Comparison of ENCODE assay signal across 16 mouse cellular contexts in genomic region chr1:133966044-133966443, GRCm38 (mm10). TPM values are rescaled to one million over a fixed set of nuclear protein-coding genes. Genes with fewer than 3 reads are reported as not detected.
DNase-seq lines count a peak whose midpoint lies in the region; ATAC-seq lines count a peak whose summit lies in the region.
"Had no signal": no experiment of that assay in that cellular context is flagged by ENCODE, and none has a peak within 500 bp of the region (broad histone marks: within the 10 kb centered on the region; RNA-seq: fewer than 3 reads in every experiment).

No protein-coding gene starts in this region.

- no peaks in the 10 kb centered on the region for H3K27me3 ChIP-seq in intestine, embryonic 14.5 days (replicated peaks; ENCODE audit: control insufficient read depth, insufficient read depth, low read length)
- H3K27me3 ChIP-seq in intestine, embryonic 16.5 days (replicated peaks; ENCODE audit: control insufficient read depth, insufficient read depth, low read length): no peaks in the 10 kb centered on the region
- H3K27me3 ChIP-seq in liver, embryonic 12.5 days (replicated peaks): peaks cover 14% of the 10 kb centered on the region
- 0 out of 2 replicates have a peak, but pooled peaks cover 2% of the 10 kb centered on the region for H3K27me3 ChIP-seq in liver, embryonic 11.5 days (replicated peaks; ENCODE audit: control insufficient read depth, insufficient read depth, low read length)
- no peaks in the 10 kb centered on the region for H3K27me3 ChIP-seq in limb, embryonic 13.5 days
- no peaks in the 10 kb centered on the region for H3K27me3 ChIP-seq in stomach, embryonic 15.5 days (replicated peaks)
- H3K27me3 ChIP-seq in forebrain, embryonic 14.5 days (replicated peaks; ENCODE audit: control insufficient read depth, insufficient read depth, low read length): no peaks in the 10 kb centered on the region

- no peaks in the 10 kb centered on the region for H3K9me3 ChIP-seq in intestine, embryonic 14.5 days (ENCODE audit: control insufficient read depth, low read length)
- no peaks in the 10 kb centered on the region for H3K9me3 ChIP-seq in intestine, embryonic 16.5 days (ENCODE audit: control insufficient read depth, low read length)
- H3K9me3 ChIP-seq in liver, embryonic 12.5 days (replicated peaks): no peaks in the 10 kb centered on the region
- H3K9me3 ChIP-seq in liver, embryonic 11.5 days (ENCODE audit: control insufficient read depth, low read length): no peaks in the 10 kb centered on the region
- H3K9me3 ChIP-seq in limb, embryonic 13.5 days: no peaks in the 10 kb centered on the region
- no peaks in the 10 kb centered on the region for H3K9me3 ChIP-seq in stomach, embryonic 15.5 days
- H3K9me3 ChIP-seq in forebrain, embryonic 14.5 days (replicated peaks; ENCODE audit: control insufficient read depth, low read length): no peaks in the 10 kb centered on the region
- H3K9me3 ChIP-seq: hindbrain, embryonic 10.5 days had no signal

- no peak; the same call in 1 of the 2 replicates for ATAC-seq in intestine, embryonic 14.5 days (replicated peaks; ENCODE audit: low FRiP score, low TSS enrichment, low read depth)
- ATAC-seq in intestine, embryonic 16.5 days: no peak
- peak; percentile 48 for ATAC-seq in liver, embryonic 12.5 days
- ATAC-seq in liver, embryonic 11.5 days (replicated peaks; ENCODE audit: low FRiP score): no peak
- ATAC-seq in limb, embryonic 13.5 days (ENCODE audit: low FRiP score, low read depth): no peak
- ATAC-seq in stomach, embryonic 15.5 days (ENCODE audit: insufficient read depth, low FRiP score, low read depth): no peak
- ATAC-seq in forebrain, embryonic 14.5 days: no peak
- ATAC-seq: activated CD4-positive, CD25-positive, alpha-beta regulatory T cell, adult 4 months; inflammation-experienced regulatory T-cells, adult 6 months had no signal

- no peak for DNase-seq in intestine, embryonic 14.5 days (ENCODE audit: low spot score)
- DNase-seq in liver, embryonic 11.5 days (ENCODE audit: low spot score): no peak
- DNase-seq in right cerebral cortex, postnatal 10 days (ENCODE audit: low spot score in 2 of 2): no peak
- no peak for DNase-seq in forebrain, embryonic 14.5 days (ENCODE audit: low spot score)
- DNase-seq: adrenal gland, postnatal 36 days; cerebellum, adult 9-10 months; retina, postnatal 1 day; thymus, adult 18-20 months had no signal

- H3K4me2 ChIP-seq in intestine, embryonic 14.5 days (ENCODE audit: low read length): no peak overlapping the region
- no peak overlapping the region for H3K4me2 ChIP-seq in intestine, embryonic 16.5 days (ENCODE audit: low read depth, low read length)
- H3K4me2 ChIP-seq in liver, embryonic 12.5 days: no peak overlapping the region
- H3K4me2 ChIP-seq in liver, embryonic 11.5 days: no peak overlapping the region
- no peak overlapping the region for H3K4me2 ChIP-seq in limb, embryonic 13.5 days (replicated peaks)
- no peak overlapping the region for H3K4me2 ChIP-seq in stomach, embryonic 15.5 days
- H3K4me2 ChIP-seq in forebrain, embryonic 14.5 days (ENCODE audit: low read length): no peak overlapping the region
- H3K4me2 ChIP-seq: midbrain, embryonic 11.5 days had no signal

- H3K9ac ChIP-seq in intestine, embryonic 14.5 days (ENCODE audit: low read length): no peak overlapping the region
- H3K9ac ChIP-seq in intestine, embryonic 16.5 days (ENCODE audit: low read depth, low read length): no peak overlapping the region
- H3K9ac ChIP-seq in liver, embryonic 12.5 days: no peak overlapping the region
- no peak overlapping the region for H3K9ac ChIP-seq in liver, embryonic 11.5 days (ENCODE audit: low read depth, low read length)
- H3K9ac ChIP-seq in limb, embryonic 13.5 days: no peak overlapping the region
- no peak overlapping the region for H3K9ac ChIP-seq in stomach, embryonic 15.5 days
- no peak overlapping the region for H3K9ac ChIP-seq in forebrain, embryonic 14.5 days (ENCODE audit: low read length)

- 0 out of 2 replicates have a peak overlapping the region, but pooled peaks have one; percentile 59 for H3K27ac ChIP-seq in intestine, embryonic 14.5 days (ENCODE audit: low read depth)
- no peak overlapping the region for H3K27ac ChIP-seq in intestine, embryonic 16.5 days (ENCODE audit: low read length)
- no peak overlapping the region for H3K27ac ChIP-seq in liver, embryonic 12.5 days
- no peak overlapping the region for H3K27ac ChIP-seq in liver, embryonic 11.5 days (ENCODE audit: low read depth, low read length)
- H3K27ac ChIP-seq in limb, embryonic 13.5 days: peak overlapping the region; percentile 81; the same call in 1 of the 2 replicates
- H3K27ac ChIP-seq in stomach, embryonic 15.5 days: peak overlapping the region; percentile 80
- H3K27ac ChIP-seq in forebrain, embryonic 14.5 days (ENCODE audit: low read depth, low read length): no peak overlapping the region
- H3K27ac ChIP-seq: hindbrain, embryonic 10.5 days had no signal

- no peak overlapping the region for H3K4me3 ChIP-seq in intestine, embryonic 14.5 days (ENCODE audit: low read depth, low read length)
- H3K4me3 ChIP-seq in intestine, embryonic 16.5 days (ENCODE audit: low read length): no peak overlapping the region
- no peak overlapping the region for H3K4me3 ChIP-seq in liver, embryonic 12.5 days
- H3K4me3 ChIP-seq in liver, embryonic 11.5 days (ENCODE audit: low read depth, low read length): no peak overlapping the region
- no peak overlapping the region for H3K4me3 ChIP-seq in limb, embryonic 13.5 days
- H3K4me3 ChIP-seq in stomach, embryonic 15.5 days (replicated peaks): no peak overlapping the region
- no peak overlapping the region for H3K4me3 ChIP-seq in forebrain, embryonic 14.5 days (ENCODE audit: low read depth, low read length)
- H3K4me3 ChIP-seq: hindbrain, embryonic 10.5 days had no signal

- peaks cover 32% of the 10 kb centered on the region for H3K4me1 ChIP-seq in intestine, embryonic 14.5 days (replicated peaks; ENCODE audit: control insufficient read depth, insufficient read depth, low read length)
- H3K4me1 ChIP-seq in intestine, embryonic 16.5 days (ENCODE audit: control insufficient read depth, insufficient read depth, low read length): peaks cover 32% of the 10 kb centered on the region
- H3K4me1 ChIP-seq in liver, embryonic 12.5 days: peaks cover 60% of the 10 kb centered on the region
- peaks cover 19% of the 10 kb centered on the region for H3K4me1 ChIP-seq in liver, embryonic 11.5 days (replicated peaks; ENCODE audit: control insufficient read depth, insufficient read depth, low read length)
- peaks cover 50% of the 10 kb centered on the region for H3K4me1 ChIP-seq in limb, embryonic 13.5 days
- H3K4me1 ChIP-seq in stomach, embryonic 15.5 days: peaks cover 51% of the 10 kb centered on the region
- H3K4me1 ChIP-seq in forebrain, embryonic 14.5 days (ENCODE audit: control insufficient read depth, insufficient read depth, low read length): peaks cover 8% of the 10 kb centered on the region; the same call in 1 of the 2 replicates

- WGBS in intestine, embryonic 14.5 days: 48% methylated on average over 2 of the region's 2 CpGs
- WGBS in intestine, embryonic 16.5 days: 47% methylated on average over 2 of the region's 2 CpGs
- WGBS in liver, embryonic 12.5 days (ENCODE audit: insufficient replicate concordance): 47% methylated on average over 2 of the region's 2 CpGs
- WGBS in liver, embryonic 11.5 days: 43% methylated on average over 2 of the region's 2 CpGs
- WGBS in limb, embryonic 13.5 days: 53% methylated on average over 2 of the region's 2 CpGs
- 46% methylated on average over 2 of the region's 2 CpGs for WGBS in stomach, embryonic 15.5 days
- 73% methylated on average over 2 of the region's 2 CpGs for WGBS in forebrain, embryonic 14.5 days

- no peaks in the 10 kb centered on the region for H3K36me3 ChIP-seq in intestine, embryonic 14.5 days (ENCODE audit: control insufficient read depth, insufficient read depth, low read length)
- no peaks in the 10 kb centered on the region for H3K36me3 ChIP-seq in intestine, embryonic 16.5 days (ENCODE audit: control insufficient read depth, insufficient read depth, low read length)
- no peaks in the 10 kb centered on the region for H3K36me3 ChIP-seq in liver, embryonic 12.5 days
- no peaks in the 10 kb centered on the region for H3K36me3 ChIP-seq in liver, embryonic 11.5 days (ENCODE audit: control insufficient read depth, insufficient read depth, low read length)
- H3K36me3 ChIP-seq in limb, embryonic 13.5 days: no peaks in the 10 kb centered on the region
- no peaks in the 10 kb centered on the region for H3K36me3 ChIP-seq in stomach, embryonic 15.5 days
- no peaks in the 10 kb centered on the region for H3K36me3 ChIP-seq in forebrain, embryonic 14.5 days (ENCODE audit: control insufficient read depth, insufficient read depth, low read length)
- H3K36me3 ChIP-seq: hindbrain, embryonic 10.5 days had no signal

RNA-seq across cellular contexts. Expression of gene Prelp, which starts 44.8 kb away (rescaled TPM):
- polyA plus RNA-seq in intestine, embryonic 14.5 days (2014; fragmentation: Nextera tagmentation; extraction: Ambion mirVana): 1.4 and 1.9 TPM in 2 replicates
- 2.7 and 2.9 TPM in 2 replicates for polyA plus RNA-seq in intestine, embryonic 16.5 days (2015; fragmentation: Nextera tagmentation; extraction: Ambion mirVana)
- polyA plus RNA-seq in liver, embryonic 12.5 days (2016; fragmentation: Nextera tagmentation; extraction: Ambion mirVana): 0.69 and 0.81 TPM in 2 replicates
- 0.11 and 0.23 TPM in 2 replicates for polyA plus RNA-seq in liver, embryonic 11.5 days (2014; fragmentation: Nextera tagmentation; extraction: Ambion mirVana)
- polyA plus RNA-seq in limb, embryonic 13.5 days (2015; fragmentation: Nextera tagmentation; extraction: Ambion mirVana): 9.9 and 10.6 TPM in 2 replicates
- 2.2 and 2.4 TPM in 2 replicates for polyA plus RNA-seq in stomach, embryonic 15.5 days (2015; fragmentation: Nextera tagmentation; extraction: Ambion mirVana)
- 2.6 and 5.5 TPM in 2 replicates for polyA plus RNA-seq in forebrain, embryonic 14.5 days (2014; fragmentation: Nextera tagmentation; extraction: Ambion mirVana)
- polyA plus RNA-seq: activated CD4-positive, CD25-positive, alpha-beta regulatory T cell, adult 4 months; inflammation-experienced regulatory T-cells, adult 6 months had no signal

RNA-seq across cellular contexts. Expression of gene Optc, which starts 58.2 kb away (rescaled TPM):
- polyA plus RNA-seq in intestine, embryonic 14.5 days (2014; fragmentation: Nextera tagmentation; extraction: Ambion mirVana): 1.8 and 2.0 TPM in 2 replicates
- 1.1 and 1.3 TPM in 2 replicates for polyA plus RNA-seq in intestine, embryonic 16.5 days (2015; fragmentation: Nextera tagmentation; extraction: Ambion mirVana)
- 0.10 and 0.11 TPM in 2 replicates for polyA plus RNA-seq in liver, embryonic 12.5 days (2016; fragmentation: Nextera tagmentation; extraction: Ambion mirVana)
- polyA plus RNA-seq in liver, embryonic 11.5 days (2014; fragmentation: Nextera tagmentation; extraction: Ambion mirVana): 0.40 TPM in 1 of 2 replicates, not detected in the other
- polyA plus RNA-seq in limb, embryonic 13.5 days (2015; fragmentation: Nextera tagmentation; extraction: Ambion mirVana): 0.74 and 0.81 TPM in 2 replicates
- polyA plus RNA-seq in stomach, embryonic 15.5 days (2015; fragmentation: Nextera tagmentation; extraction: Ambion mirVana): 1.7 and 1.8 TPM in 2 replicates
- polyA plus RNA-seq in forebrain, embryonic 14.5 days (2014; fragmentation: Nextera tagmentation; extraction: Ambion mirVana): 2.4 and 3.4 TPM in 2 replicates
- polyA plus RNA-seq: activated CD4-positive, CD25-positive, alpha-beta regulatory T cell, adult 4 months; inflammation-experienced regulatory T-cells, adult 6 months had no signal

Comparison
In these comparisons a context has a peak if more than half of its experiments do, and no peak if none do; other contexts are left out.
1. H3K27ac ChIP-seq: peak in intestine, embryonic 14.5 days (single experiment), limb, embryonic 13.5 days (single experiment) and stomach, embryonic 15.5 days (single experiment); none in intestine, embryonic 16.5 days (single experiment), liver, embryonic 12.5 days (single experiment), liver, embryonic 11.5 days (single experiment) and forebrain, embryonic 14.5 days (single experiment).